Mouse (Mus musculus) spleen, postnatal 36 days (tissue): ENCODE measurements around the gene Gpr179.
"Not testable (repeated sequence)": the region's sequence is repeated elsewhere in the genome, so short reads cannot be mapped to it uniquely, and the experiment has no call there.

Source experiments
- DNase-seq, 2 experiments: peaks; one replicate each; pipeline ENCODE4 v3.0.0; 2022; ENCODE audit warnings: low spot score in 2 of 2, mixed read lengths in 1 of 2

The Gpr179 gene

DNA sequence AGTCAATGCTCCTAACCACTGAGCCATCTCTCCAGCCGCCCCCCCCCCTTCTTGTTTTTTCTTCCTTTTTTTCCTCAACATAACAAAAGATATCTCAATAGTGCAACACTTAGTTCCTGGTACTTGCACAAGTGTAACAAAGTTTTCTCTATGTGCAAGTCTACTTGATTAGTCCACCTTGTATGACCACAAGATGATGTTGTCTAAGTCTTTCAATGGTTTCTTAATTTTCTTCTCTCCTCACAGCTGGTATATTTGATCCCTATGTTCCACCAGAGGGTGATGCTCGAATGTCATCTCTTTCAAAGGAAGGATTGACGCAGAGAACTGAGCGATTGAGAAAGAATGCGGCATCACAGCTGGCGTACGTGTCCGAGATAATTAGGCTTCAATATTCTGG is 30.7 kb downstream of the Gpr179 start:
- no peak for DNase-seq

DNA sequence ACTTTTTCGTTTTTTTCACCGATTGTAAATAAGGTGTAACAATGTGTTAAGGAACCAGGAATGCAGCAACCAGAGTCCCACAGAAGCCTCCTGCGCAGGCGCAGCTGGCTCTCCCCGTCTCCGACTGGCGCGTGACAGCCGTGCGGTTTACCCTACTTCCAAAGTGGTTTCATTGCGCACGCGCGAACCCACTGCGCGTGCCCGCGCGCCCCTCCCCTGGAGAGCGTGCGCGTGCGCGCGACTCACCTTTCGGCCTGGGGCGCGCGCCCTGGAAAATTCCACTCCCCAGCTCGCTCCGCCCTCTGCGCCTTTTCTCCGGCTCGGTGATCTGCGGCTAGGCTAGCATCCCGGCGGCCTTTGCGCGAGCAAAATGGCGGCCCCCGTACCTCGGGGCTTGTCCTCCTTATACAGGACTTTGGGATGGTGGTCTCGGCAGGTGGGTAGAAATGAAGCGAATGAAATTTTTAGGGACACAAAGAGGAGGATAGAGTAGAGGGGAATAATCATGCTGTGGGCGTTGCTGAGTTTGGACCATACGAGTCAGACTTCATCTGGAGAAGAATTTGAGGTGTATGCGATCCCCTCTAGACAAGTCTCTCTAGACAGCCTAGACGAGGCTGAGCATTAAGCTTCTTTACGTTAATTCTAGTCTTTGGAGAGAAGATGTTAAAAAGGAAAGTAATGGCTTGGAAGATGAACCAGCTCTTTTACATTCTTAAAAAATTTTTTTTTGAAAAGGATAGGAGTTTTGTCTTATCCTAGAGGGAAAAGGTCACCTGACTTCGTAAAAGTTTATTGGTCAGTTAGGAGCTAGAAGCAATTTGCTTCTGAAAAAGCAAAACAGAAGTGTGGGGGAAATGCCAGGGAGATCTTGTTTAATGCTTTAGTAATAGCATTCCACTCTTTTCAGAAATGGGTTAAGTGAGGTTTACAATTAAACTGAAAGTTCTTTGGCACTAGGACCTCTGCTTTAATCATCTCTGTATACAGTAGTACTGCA is 36.1 kb downstream of the Gpr179 start, which contains the start of gene Mrpl45:
Gene Mrpl45 (plus strand): TSS at position 213 of the 1,000 bp plus-strand sequence.
- peak; percentile 96 to 98 for DNase-seq

DNA sequence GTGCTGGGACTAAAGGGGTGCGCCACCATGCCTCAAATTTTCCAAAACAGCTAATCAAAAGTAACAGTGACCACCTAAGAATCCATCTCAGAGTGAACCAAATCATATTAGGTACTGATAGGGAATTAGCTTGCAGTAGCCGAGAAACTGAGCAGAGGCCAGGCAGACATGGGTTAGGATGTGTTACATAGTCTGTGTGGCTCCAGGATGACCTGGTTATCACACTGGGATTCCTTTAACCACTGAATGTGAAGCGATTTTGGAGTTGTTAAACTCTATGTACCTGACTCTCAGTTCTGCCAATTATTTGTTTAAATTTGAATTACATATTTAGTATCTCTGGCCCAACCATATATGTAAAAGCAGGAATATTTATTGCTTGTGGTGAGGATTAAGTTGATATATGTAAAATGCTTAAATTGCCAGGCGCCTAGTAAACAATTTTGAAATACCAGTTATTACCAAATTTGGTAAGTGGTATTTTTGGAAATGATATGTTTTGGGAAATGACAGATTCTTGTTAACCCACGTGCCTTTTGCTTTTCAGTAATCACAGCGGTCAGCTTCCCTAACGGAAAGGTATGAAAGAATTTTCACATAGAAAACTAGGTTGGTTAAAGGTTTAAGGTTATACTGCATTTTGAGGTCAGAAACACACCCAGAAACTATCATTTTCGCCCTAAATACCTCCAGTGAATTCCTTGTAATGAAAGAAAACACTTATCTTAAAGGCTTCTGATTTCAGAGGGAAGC is 37.0 kb downstream of the Gpr179 start:
- DNase-seq = no peak

DNA sequence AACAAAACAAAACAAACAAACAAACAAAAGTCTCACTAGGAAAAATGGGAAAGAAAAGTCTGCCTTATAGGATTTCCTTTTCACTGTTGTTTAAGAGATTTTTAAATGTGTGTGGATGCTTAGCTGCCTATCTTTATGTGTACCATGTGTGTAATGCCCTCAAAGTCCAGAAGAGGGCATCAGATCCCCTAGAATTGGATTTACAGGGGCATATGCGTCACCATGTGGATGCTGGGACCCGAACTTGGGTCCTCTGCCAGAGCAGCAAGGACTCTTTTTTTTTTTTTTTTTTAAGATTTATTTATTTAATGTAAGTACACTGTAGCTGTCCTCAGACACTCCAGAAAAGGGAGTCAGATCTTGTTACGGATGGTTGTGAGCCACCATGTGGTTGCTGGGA is 37.8 kb downstream of the Gpr179 start:
- DNase-seq = no peak

DNA sequence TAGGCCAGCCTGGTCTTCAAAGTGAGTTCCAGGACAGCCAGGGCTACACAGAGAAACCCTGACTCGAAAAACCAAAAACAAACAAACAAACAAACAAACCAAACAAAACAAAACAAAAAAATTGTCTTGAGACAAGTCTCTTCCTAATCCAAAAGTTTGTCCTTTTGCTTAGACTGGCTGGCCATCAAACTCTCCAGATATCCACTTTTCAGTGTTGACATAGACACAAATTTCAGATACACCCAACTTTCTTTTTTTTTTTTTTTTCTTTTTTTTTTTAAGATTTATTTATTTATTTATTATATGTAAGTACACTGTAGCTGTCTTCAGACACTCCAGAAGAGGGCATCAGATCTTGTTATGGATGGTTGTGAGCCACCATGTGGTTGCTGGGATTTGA is 39.0 kb downstream of the Gpr179 start:
- not testable (repeated sequence) for DNase-seq

- no peak for DNase-seq
These were observed 40.8 kb downstream of the Gpr179 start for GRCm38 (mm10) chr11:97310895-97311631.

GRCm38 (mm10) chr11:97309911-97310571 is 41.8 kb downstream of the Gpr179 start:
- peak; percentile 49 to 61 for DNase-seq

- no peak for DNase-seq
These were observed 42.4 kb downstream of the Gpr179 start for GRCm38 (mm10) chr11:97309451-97309836.

- DNase-seq = no peak
These were observed 42.9 kb downstream of the Gpr179 start for GRCm38 (mm10) chr11:97308806-97309450.

DNA sequence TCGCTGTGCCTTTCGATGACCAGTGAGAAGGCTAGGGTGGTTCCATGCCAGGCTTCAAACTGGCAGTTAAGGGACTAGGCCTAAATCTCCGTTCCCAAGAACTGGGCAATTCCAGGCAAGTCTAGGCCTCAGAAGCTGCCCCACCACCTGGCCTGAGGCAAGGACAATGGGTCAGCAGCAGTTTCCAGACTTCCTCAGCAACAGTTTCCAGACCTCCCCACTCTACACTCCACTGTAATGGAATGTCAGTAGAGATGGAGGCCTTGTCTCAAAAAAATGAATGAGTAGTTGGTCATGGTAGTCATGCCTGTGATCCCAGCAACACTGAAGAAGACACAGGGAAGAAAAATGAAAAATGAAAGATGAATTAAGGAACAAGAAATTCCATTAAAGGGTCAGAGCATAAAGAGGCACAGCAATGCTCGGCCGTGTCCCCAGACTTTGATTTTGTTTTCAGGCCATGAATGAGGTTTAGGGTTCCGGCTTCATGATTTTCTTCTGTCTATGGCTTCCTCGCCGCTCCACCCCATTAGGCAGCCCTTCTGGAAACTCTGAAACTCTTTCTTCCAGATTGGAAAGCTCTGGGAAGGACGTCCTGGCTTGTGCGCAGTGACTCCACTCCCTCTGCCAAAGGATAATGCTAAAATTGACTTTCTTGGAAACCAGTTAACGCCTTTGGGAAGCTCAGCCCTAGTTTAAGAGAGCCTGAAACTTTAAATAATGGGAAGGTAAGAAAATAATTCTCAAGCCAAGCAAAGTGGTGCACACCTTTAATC is 44.4 kb downstream of the Gpr179 start:
- DNase-seq = no peak

GRCm38 (mm10) chr11:97304631-97305030 is 47.2 kb downstream of the Gpr179 start:
- DNase-seq = no peak

- DNase-seq = no peak
These were observed 49.6 kb downstream of the Gpr179 start for GRCm38 (mm10) chr11:97302231-97302781.

DNA sequence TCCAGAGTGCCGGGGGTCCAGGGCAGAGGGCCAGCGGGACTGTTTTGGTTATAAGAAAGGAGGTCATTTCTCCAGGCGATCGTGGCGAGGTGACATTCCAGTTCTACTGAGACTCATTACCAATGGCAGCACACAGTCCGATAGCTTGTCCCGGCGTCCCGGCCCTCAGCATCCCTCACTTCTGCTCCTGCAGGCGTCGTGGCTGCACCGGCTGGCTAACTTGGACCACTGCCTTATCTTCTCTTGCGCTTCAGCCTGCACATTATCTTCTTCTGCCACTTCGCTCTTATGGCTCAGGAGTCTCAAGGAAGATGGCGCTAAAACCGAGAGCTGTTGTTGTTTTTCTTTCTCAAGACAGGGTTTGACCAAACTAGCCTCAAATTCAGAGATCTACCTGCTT is 50.5 kb downstream of the Gpr179 start:
- DNase-seq = no peak

DNA sequence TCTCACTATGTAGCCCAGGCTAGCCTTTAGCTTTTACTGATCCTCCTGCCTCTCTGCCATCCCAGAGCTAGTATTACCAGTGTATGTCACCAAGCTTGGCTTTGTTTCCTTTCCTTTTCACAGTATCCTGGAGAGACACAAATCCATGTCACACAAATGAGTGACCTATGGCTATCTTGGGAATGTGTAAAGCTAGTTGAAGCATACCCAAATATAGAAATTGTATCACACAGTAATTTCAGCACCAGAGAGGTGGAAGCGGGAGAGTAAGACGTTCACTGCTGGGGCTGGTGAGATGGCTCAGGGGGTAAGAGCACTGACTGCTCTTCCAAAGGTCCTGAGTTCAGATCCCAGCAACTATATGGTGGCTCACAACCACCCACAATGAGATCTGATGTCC is 51.9 kb downstream of the Gpr179 start:
- no peak for DNase-seq

DNA sequence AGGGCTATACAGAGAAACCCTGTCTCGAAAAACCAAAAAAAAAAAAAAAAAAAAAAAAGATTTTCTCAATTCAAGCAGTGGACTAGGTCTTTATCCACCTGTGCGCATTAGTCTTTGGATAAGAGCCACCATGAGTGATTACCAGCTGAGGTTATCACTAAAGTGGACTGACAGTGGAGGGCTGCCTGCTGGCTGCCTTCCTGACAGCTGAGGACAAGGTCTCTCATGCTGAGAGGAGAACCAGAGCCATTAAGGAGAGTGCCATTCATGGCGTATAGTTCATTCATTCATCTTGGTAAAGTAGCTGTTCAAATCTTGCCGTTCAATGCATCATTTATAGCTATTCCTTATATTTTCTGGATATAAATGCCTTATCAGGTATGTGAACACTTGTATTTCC is 55.3 kb downstream of the Gpr179 start:
- no peak for DNase-seq

DNA sequence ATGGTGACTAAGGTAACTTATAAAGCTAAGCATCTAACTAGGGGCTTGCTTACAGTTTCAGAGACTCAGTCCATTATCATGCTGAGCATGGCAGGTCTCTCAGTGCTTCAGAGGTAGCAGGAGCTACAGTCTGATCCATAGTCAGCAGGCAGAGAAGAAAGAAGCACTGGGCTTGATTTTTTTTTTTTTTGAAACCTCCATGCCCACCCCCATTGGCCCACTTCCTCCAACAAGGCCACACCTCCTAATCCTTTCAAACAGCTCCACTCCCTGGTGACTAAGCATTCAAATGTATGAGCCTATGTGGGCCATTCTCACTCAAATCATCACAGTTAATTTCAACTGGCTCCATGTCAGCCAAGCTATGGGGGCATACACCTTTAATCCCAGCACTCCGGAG is 59.1 kb downstream of the Gpr179 start:
- DNase-seq = no peak

DNA sequence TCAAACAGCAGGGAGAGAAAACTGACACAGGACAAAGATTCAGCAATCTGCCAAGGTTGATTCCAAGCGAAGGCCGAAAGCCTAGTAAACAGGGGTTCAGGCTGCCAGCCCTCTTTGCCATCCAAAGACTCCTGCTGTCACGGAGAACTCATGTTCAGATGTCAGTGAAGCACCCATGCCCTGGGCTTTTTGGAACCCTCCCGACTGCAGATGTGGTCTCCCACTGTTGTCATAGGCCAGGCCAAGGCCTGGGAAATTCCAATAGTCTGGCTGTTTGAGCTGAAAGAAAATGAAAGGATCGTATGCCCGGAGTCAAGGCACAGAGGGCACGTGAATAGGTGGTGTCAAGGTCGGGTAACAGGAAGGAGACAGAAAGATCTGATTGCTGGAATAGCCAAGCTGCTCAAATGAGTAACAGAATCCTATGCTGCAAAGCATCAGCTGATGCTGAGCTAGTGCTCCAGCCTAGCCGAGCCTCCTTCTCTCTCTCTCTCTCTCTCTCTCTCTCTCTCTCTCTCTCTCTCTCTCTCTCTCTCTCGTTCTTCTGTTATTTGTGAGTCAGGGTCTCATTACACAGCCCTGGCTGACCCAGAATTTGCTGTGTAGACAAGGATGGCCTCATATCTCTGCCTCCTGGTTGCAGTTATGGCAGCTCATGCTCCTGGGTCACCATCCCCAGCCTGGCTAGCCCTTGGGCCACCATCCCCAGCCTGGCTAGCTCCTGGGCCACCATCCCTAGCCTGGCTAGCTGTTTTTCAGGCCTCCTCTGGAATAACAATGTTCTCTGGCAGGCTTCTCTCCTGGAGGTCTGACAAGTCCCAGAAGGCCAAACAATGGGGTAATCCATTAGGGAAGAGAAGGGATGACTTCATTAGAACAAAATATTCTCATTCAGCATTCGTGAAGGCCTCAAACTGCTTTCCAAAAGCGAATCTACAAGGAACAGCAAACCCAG is 62.3 kb downstream of the Gpr179 start:
- DNase-seq = no peak

GRCm38 (mm10) chr11:97287643-97288042 is 64.2 kb downstream of the Gpr179 start:
- no peak for DNase-seq

GRCm38 (mm10) chr11:97286973-97287372 is 64.9 kb downstream of the Gpr179 start:
- DNase-seq = no peak
